Mouse (Mus musculus) left cerebral cortex, adult 11 months (tissue): Measurements from ENCODE around the gene Vmn2r47.
"Not testable (repeated sequence)": the region's sequence is repeated elsewhere in the genome, so short reads cannot be mapped to it uniquely, and the experiment has no call there.

Experiments used
- DNase-seq: peaks from one replicate; pipeline ENCODE4 v3.0.0; 2022; ENCODE audit warnings: low spot score

Gene Vmn2r47

DNA sequence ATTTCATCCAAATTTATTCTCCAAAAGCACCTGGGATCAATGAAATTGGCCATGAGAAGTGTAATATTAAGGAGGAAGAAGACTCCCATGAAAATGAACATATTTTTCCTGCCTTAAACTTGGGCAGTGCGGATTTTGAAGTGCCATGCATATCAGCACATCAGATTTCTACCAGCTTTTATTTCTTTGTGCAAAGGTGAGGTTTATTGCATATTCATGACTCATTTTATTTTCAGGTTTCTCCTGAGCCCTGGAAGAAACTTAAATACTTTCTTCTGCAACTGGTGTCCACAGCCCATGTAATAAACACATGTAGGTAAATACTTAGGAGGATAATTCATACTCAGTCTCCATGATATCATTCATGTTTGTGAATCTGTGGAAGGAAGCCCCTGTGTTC is at the start of gene Vmn2r47:
Vmn2r47 (minus strand) TSS at position 101 of the 400 bp plus-strand sequence.
- not testable (repeated sequence) for DNase-seq

DNA sequence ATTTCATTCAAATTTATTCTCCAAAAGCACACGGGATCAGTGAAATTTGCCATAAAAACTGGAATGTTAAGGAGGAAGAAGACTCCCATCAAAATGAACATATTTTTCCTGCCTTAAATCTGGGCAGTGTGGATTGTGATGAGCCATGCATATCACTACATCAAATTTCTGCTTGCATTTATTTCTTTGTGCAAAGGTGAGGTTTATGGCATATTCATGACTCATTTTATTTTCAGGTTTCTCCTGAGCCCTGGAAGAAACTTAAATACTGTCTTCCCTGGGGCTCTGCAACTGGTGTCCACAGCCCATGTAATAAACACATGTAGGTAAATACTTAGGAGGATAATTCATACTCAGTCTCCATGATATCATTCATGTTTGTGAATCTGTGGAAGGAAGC is 70.7 kb downstream of the Vmn2r47 start, which contains the start of gene Vmn2r46:
Vmn2r46 (minus strand) TSS at position 101 of the 400 bp plus-strand sequence.
- not testable (repeated sequence) for DNase-seq
